Mouse (Mus musculus) neutrophil, adult 59 days (primary cell): Measurements from ENCODE around the gene Gm9513. TPM values are rescaled to one million over a fixed set of nuclear protein-coding genes. Genes with fewer than 3 reads are reported as not detected.

Source experiments
- total RNA-seq, 2 experiments: library from RNA; stranded (reverse); gene quantifications; 1 replicate in 1 of 2; 2 replicates in 1 of 2; pipeline ENCODE4 v1.2.4; 2023

Gene Gm9513
- not detected for total RNA-seq

GRCm38 (mm10) chr9:36475338-36475737 is at the start of gene Gm9513:
Gene Gm9513, plus strand, starts transcription at chr9:36475638.

GRCm38 (mm10) chr9:36431584-36431983 is 43.9 kb upstream of the Gm9513 start, which contains the start of gene Gm7257:
Gene Gm7257, plus strand, starts transcription at chr9:36431884.

Other genes starting within 250 kb of the Gm9513 start
- not detected for gene Gm7257, start 43.8 kb upstream of the Gm9513 start, total RNA-seq
- gene Gm5615, start 66.3 kb downstream of the Gm9513 start, total RNA-seq: not detected
- not detected for gene Gm17689, start 107.0 kb downstream of the Gm9513 start, total RNA-seq
- not detected for gene A630095E13Rik, start 167.7 kb downstream of the Gm9513 start, total RNA-seq
- gene Acrv1, start 217.6 kb downstream of the Gm9513 start, total RNA-seq: not detected